Mouse (Mus musculus) lung, postnatal 0 days (tissue): ENCODE measurements around the gene Scd1.

Source experiments
- CTCF ChIP-seq: IDR thresholded peaks from 2 replicates; pipeline ENCODE4 v1.5.1; 2016; ENCODE audit warnings: antibody characterized with exemption, mild to moderate bottlenecking
- EP300 ChIP-seq: IDR thresholded peaks from 2 replicates; pipeline ENCODE4 v1.6.1; 2016; ENCODE audit warnings: antibody characterized with exemption, mild to moderate bottlenecking, control low read depth

- peak; percentile 92 for TF ChIP-seq CTCF
- no peak for TF ChIP-seq EP300
These were observed 34.7 kb downstream of the Scd1 start for GRCm38 (mm10) chr19:44372969-44373368.
